Mouse (Mus musculus): Measurements from ENCODE around the gene Fzd5.

The Fzd5 gene

DNA sequence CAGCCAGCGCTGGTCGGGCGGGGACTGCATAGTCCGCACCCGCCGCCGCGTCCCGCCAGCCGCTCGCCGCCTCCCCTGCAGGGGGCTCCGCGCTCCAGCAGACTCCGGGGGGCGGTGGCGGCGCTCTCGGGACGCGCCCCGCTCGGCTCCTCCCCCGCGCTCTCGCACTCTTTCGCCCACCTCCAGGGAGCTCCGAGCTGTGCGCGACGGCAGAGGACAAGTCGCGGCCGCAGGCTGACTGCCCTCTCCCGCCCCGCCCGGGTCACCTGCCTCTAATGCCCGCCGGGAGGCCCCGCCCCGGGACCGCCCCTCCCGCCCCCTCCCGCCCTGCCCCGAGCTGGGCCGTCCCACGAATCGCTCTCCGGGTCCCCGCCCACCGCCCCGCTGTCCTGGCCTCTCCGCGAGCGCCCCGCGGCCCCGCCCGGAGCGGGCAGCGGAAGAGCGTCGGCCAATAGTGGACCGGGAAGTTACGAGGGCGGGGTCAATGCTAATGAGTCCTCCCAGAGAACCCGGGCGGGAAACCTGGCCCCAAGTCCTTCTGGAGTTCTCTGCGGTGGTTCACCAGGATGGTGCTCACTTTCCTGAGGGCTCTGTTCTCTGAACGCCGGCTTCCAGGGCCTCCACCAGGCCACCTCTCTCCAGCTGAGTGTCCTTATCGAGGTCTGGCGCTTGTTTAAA lies at the start of gene Fzd5:
TSS of gene Fzd5 (minus strand) at position 250 of the 678 bp plus-strand sequence.
- in situ Hi-C loops (cut with MboI), result loop anchor here (10.0 kb wide), 1 partner anchor 203 kb away; the partner anchor contains the start of gene Creb1

DNA sequence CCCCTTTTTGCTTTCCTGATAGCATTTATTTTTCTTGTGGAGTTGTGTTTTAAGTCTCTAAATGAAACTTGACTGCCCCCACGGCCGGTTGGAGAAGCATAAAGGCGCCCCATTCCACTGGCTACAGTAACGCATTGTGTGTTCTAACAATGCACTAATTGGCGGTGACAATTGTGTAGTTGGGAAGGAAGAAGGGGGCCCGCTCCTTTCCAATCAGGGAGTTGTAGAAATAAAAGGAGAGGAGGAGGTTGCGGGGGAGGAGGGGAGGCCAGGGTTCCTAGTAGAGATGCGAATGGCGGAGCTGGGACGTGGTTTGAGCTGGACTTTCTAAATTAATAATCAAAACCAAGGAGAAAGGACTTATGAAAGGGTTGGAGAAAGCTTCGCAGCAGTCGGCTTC lies 42.3 kb upstream of the Fzd5 start:
- in situ Hi-C loops (cut with MboI), result no loop called here

DNA sequence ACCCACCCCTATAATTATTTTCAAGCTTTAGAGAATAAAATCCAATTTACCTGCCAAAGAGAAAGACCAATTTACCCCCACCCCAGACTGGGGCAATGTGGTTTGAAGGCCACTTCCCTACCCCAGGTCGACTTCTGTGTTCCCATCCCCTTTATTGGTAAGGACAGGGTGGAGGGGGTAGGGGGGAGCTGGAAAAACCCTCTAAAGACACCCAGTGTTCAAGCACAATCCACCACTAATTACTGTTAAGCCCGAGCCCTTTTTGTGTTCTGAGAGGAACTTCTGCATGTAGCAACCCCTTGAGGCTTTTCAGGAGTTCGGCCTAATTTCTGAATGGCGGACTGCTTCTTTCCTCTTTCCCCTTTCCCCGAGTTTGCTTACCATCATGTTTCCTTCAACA lies 41.9 kb upstream of the Fzd5 start:
- in situ Hi-C loops (cut with MboI), result no loop called here

DNA sequence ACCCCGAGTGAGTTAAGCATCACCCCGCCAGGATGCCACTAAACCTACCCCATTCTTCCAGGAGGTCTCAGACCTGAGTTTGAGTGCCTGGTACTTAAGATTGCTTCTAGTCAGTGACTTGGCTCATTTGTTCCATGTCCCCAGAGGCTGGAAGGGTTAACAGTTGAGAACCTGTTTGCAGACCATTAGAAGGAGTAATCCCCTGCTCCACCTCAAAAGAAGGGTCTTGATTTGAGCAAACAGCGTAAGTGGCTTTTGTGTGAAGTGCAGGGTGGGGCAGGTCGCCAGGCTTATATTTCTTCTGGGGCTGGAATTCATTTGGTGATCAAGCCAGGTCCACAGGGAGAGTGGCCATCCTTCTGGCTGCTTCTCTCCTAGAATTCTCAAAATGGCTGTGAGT lies 35.8 kb upstream of the Fzd5 start:
- in situ Hi-C loops (cut with MboI), result no loop called here

DNA sequence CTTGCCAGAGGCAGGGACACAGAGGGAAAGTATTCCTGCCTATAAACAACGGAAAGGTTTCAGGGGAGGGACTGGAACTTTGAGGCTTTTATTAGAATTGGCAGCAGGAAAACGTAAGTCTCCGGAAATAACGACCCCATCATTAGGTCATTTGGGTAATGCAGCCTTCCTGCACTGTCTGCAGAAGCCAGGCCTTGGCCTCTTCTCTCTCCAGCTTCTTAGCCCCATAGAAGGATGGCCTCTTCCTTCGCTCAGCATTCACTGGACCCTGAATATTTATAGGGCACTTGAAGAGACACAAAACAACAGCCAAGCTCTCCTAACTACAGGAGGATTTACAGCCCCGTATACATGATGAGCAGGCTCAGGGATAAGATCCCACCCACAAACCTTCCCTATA lies 32.6 kb upstream of the Fzd5 start:
- in situ Hi-C loops (cut with MboI), result no loop called here

DNA sequence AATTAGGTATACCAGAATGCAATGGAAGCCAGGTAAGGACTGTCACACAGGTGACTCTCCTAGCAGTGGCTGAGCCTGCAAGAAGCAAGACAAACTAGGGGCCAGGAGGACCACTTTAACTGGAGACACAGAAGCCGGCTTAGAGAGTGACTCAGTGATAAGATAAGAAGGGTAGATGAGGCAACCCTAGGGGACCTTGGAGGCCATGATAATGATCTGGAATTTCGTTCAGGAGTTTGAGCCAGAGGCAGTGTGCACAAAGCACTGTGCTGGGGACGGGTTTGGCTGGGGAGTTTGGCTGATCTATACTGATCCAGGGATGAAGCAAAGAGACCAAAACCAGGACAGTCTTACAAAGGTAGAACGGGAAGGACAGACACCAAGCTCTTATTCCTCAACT lies 24.1 kb upstream of the Fzd5 start:
- in situ Hi-C loops (cut with MboI), result no loop called here

DNA sequence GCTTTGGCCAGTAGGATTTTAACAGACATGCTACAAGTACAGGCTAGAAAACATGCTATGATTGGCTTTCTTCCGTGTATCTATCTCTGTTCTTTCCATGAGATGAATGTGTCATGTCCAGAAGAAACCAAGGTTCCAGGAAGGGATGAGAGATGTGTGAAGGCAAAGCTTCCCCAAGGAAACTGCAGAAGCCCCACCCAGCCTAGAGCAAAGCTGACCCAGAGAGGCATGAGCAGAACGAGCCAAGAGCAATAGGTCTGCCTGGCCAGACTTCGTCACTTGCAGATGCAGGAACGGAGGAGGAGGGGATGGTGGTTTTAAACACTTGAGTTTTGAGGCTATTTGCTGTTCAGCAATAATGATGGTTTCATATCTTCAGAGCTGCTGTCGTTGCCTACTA lies 20.2 kb upstream of the Fzd5 start:
- in situ Hi-C loops (cut with MboI), result no loop called here

DNA sequence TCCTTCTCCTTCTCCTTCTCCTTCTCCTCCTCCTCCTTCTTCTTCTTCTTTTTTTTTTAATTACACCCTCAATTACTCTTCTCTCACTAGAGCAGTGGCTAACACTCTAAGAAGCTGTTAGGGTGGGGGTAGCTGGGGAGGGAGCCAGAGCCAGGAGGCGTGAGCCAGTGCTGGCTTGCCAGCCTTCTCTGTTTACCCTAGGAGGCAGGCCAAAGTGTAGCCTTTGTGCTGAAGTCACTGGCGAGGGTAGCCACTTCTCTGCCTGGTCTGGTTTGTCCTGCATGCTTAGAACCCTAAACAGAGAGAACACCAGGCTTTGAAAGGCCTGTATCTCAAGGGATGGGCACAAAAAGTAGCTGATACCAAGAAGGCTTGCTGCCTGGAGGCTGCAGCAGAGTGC lies 19.7 kb upstream of the Fzd5 start:
- in situ Hi-C loops (cut with MboI), result no loop called here

DNA sequence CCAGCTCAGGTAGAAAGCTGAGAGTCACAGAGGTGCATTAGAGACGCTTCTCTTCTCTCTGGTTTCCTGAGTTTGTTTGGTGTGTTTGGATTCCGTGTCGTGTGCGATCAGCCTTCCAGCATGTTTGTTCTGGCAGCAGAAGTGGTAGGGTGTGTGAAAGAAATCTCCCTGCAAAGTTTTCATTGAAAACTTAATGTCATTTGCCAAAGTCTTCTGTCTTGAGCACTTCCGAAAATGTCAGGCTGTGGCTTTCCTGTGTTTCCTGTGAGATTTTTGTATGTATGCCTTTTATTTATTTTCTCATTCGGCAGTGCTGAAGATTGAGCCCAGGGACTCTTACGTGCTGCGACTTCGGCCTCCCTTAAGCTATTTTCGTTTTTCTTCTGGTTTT lies 19.1 kb upstream of the Fzd5 start:
- in situ Hi-C loops (cut with MboI), result no loop called here

DNA sequence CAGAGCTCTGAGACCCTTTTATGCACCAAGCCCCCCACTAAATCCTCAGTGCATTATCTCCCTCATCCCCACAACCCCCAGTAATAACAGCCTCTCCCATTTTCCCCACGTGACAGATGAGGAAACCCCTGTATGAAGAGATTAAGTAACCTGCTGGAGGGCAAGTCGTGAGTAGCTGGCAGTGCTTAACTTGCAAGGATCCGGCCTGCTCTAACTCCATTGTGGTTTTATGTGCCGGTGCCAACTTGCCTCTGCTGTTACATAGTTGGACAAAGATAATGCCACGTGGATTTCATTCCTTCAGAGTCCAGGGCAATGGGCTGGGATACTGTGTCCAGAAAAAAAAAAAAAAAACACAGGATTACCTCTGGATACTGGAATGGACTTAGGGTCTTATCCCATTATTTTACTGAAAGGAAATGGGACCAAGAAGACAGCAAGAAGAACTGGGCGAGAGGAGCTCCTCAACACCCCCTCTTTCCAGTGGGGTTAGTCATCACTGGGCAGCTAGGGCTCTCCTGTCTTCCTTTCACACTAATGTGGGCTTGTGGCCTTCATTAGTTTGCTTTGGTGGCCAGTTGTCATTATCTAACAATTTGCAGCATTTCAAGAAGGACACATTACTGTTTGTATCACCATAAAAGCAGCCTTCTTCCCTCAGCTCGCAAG lies 18.6 kb upstream of the Fzd5 start:
- in situ Hi-C loops (cut with MboI), result no loop called here

DNA sequence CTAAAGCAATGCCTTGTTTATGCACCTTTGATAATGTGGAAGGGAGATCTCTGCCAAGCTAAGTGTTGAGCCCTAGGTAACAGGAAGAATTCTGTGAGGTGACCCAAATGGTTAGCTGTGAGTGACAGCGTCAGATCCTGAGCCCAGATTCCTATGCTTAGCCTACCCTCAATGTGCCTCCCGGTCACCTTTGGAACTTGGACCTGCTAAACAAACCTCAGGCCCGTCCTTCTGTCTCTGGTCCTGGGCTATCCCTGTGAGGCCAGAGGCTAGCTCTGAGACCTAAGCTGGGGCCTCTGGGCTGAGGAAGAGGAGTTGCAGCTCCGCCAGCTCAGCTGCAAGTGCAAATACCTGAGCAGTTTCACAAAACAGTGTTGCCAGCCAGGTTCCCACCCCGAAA lies 17.1 kb upstream of the Fzd5 start:
- in situ Hi-C loops (cut with MboI), result no loop called here

DNA sequence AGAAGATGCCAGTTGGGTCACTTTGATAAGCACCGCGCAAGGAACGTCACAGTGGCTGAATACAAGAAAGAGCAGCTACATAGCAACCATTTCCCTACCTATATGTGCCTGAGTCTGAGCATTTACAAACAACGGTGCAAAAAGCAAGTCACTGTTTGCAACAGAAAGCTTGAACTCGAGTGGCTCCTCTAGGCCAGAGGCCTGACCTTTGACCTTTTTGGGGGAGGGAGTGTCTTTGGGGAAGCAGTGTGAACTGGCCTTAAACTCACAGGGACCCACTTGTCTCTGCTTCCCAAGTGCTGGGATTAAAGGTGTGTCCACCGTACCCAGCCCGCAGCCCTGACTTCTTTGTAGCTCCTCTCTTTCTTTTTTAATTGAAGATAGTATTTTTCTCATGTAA lies 16.1 kb upstream of the Fzd5 start:
- in situ Hi-C loops (cut with MboI), result no loop called here

DNA sequence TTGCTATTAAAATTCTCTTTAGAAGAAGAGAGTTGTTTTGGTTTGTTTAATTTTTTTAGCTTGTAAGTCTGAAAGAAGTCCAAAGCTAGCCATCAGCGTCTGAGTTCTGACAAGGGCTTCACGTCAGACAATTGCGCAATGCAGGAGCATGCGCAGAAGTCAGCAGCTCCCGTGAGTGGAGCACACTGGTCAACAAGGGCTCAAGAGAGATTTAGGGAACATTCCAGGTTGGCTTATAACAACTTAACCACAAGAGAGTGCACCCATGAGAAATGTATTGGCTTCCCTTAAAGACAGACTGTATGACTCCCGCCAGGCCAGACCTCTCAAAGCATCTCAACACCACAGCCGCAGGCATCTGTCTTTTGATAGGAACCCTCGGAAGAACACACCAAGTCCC lies 15.6 kb upstream of the Fzd5 start:
- in situ Hi-C loops (cut with MboI), result no loop called here

DNA sequence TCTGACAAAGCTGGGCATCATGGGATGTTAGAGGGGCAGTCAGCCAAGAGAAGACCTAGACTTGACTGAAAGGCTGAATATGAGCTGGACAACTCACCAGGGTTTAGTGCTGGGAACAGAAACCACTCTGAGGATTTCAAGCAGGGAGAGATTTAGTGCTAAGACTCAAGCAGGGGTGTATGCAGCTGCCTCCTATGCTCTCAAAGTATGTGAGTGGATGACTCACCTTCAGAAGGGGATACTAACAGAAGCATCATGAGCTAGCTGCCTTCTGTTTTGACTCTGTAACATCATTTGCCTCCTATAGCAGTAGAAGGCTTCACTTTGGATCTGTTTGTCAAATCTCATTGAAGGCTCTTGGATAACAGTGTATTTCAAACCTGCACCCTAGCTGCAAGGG lies 7.1 kb upstream of the Fzd5 start:
- in situ Hi-C loops (cut with MboI), result no loop called here

DNA sequence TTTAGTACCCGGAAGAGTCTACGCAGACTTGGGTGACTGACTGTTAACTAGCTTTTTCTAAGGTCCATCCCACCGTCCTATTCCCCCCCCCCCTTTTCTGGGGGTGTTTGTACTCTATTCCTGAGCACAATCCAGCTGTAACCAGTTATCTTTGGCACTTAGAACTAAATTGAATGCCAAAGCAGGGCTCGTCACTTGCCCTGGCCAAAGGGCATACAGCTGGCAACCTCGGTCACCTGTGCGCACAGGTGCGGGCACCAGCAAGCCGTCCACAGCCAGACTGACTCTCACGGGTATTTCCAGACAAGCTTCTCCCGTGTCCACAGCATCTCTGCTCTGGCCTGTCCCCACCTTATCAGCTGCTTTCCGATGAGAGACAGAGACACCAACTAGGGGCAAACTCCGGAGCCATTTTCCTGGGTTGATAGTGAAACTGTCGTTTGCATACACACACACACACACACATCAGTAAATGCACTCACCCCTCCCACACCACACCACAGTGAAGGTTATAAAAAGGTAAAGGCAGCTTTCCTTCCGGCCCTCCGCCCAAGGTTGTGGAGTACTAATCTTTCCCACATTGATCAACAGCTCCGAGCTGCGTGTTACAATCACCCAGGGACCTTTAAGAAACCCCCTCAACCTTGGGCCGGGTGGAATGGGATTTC lies 5.3 kb upstream of the Fzd5 start:
- in situ Hi-C loops (cut with MboI), result no loop called here

DNA sequence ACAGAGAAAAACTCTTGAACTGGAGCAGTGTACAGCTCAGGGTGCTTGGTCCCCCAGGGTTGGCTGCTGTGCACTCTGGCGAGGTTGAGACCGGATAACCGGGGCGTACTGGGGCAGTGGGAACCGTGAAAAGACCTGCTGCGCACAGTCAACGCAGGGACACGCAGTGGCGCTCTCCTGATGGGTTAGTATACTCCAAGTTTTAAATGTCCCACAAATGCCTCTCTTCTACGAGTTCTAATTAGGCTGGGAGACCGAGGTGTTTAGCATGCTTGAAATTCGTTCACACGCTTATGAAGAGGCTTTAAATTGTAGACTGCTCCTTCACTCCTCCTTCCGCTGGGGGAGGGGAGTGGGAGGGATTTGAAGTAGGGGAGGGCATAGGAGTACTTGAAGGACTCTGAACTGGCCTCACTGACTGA lies 1.1 kb upstream of the Fzd5 start:
- in situ Hi-C loops (cut with MboI), result loop anchor here (10.0 kb wide), 1 partner anchor 204 kb away; the partner anchor contains the start of gene Creb1

DNA sequence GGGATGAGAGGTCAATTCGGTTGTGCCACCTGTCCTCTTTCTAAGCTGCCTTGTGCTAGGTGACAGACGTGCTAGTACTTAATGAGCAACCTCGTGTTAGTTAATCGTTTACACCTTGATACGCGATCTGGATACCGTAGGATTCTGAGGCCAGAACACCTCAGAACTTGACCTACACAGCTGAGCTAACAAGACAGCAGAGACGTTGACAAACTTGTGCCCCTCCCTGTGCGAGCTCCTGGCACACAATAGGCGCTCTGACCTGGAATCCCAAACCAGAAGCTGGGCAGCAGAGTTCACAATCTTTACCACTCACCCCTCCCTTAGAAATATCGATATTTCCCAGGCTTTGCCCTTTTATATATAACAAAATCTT lies 617 bp upstream of the Fzd5 start:
- in situ Hi-C loops (cut with MboI), result loop anchor here (10.0 kb wide), 1 partner anchor 203 kb away; the partner anchor contains the start of gene Creb1

DNA sequence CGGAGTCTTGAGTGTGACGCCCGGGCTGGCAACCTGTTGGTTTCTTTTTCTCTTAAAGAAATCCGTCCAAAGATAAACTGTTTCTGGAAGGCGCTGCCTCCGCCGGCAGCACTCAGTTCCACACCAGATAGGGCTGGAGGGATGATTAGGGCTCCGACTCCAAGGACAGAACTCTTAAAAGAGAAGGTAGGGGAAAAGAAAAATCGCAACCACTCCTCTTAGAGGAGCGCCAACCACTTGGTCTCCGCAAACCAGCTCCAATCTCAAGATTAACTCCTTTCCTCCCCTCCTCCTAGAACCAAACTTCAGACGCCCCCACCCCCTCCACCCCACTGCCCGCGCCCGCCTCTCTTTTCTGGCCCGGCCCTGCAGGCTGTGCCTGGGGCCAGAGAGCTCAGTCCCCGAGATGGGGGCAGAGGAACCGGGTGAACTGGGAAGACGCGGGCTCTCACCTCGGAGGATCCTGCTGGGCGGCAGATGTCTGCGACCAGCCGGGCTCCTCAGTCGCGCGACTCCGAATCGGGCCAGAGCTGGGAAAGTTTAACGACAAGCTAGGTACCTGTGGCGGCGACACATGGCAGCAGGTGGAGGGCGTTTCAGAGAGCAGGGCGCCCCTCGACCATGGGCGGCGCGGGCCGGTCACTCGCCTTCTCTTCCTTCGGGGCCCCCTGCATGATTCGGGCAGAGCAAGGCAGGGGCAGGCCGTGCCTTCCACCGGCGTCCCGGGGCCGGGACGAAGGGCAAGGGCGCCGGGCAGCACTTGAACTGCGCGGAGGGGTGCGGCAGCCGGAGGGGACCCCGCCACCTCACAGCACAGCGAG lies 660 bp downstream of the Fzd5 start:
- in situ Hi-C loops (cut with MboI), result loop anchor here (10.0 kb wide), 1 partner anchor 202 kb away; the partner anchor contains the start of gene Creb1

DNA sequence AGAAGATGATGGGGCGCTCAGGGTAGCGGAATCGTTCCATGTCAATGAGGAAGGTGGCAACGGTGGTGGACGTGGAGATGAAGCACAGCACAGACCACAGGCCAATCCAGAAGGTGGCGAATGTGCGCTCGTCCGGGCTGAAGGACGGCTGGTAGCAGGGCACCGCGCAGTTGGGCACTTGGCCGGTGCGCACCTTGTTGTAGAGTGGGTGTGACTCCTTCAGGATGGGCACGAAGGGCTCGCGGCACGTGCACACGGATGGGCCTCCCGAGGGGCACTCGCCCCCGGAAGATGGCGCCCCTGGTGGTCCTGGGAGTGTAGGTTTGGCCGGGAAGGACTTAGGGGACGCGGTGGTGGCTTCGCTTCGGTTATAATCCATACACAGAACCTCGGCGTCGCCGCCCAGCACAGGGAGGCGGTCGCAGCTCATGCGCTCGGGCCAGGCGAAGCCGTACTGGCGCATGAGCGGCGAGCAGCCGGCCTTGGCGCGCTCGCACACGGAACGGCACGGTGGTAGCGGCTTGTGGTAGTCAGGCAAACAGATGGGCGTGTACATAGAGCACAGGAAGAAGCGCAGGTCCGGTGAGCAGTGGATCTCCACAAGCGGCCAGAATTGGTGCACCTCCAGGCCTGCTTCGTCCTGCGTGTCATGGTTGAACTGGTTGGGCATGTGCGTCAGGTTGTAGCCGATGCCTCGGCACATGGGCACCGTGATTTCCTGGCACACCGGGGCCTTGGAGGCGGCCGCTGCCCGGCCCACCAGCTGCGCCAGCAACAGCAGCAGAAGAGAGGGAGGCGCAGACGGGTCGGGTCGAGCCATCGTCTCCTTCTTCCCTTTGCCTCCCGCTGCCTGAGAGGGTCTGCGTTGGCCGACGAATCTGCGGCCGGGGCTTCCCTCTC lies 1.5 kb downstream of the Fzd5 start:
- in situ Hi-C loops (cut with MboI), result loop anchor here (10.0 kb wide), 1 partner anchor 201 kb away; the partner anchor contains the start of gene Creb1

DNA sequence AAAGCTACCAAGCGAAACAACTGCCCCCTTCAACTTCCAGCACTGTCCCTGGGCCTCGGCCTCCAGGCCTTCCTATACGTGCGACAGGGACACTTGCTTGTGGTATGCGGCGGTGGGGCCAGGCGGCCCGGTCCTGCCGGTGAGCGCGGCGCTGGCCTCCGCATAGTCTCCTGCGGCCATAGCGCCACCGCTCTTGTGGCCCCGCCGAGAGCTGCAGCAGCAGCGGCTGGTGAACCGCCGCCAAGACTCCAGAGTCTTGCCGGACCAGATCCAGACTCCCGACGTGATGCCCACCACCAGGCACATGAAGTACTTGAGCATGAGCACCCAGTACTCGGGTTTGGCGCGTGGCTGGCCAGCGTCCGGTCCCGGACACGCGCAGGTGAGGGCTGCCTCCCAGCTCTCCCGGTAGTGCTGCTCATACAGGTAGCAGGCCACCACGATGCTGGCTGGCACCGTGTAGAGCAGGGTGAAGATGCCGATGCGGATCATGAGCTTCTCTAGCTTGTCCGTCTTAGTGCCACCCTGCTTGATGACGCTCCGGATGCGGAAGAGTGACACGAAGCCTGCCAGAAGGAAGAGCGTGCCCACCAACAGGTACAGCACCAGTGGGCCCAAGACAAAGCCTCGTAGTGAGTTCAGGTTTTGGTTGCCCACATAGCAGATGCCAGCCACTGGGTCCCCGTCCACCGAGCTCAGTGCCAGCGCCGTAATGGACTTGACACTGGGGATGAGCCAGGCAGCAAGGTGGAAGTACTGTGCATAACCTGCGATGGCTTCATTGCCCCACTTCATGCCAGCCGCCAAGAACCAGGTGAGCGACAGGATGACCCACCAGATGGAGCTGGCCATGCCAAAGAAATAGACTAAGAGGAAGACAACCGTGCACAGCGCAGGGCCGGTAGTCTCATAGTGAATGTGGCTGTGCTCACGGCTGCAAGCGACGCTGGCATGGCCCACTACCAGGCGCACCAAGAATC lies 2.5 kb downstream of the Fzd5 start:
- in situ Hi-C loops (cut with MboI), result loop anchor here (10.0 kb wide), 1 partner anchor 200 kb away; the partner anchor contains the start of gene Creb1
